Mouse (Mus musculus): ENCODE data around the gene Gm48552.
A peak's percentile ranks its signal among the peaks of the same experiment; 100 is the strongest.

Gene Gm48552

DNA sequence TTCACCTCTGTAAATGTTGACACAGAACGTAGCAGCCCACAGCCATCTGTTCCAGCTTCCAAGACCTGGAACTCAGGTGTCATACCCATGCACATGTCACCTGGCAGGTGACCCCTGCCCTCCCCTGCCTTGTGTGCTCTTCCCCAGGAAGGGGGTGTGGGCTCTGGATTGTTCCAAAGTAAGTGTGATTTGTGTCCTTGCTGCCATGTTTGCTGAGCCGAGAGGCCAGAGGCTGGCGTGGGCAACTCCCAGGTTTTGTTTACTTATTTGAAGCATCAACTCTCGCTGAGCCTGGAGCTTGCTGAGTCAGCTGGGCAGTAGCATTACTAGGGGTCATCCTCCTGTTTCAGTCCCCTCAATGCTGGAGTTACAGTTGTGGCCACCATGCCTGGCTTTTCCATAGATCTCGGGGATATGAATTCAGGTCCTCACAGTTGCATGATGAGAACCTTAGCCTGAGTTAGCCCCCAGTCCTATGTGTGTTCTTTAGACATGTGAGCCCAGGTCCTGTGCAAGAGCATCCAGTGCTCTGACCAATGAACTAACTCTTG, at the start of gene Gm48552:
Gene Gm48552 (plus strand): TSS at position 501 of the 551 bp plus-strand sequence.
- no peak for DNase-seq

- no peak for DNase-seq
Observed at GRCm38 (mm10) chr10:81340551-81341332, 48.1 kb upstream of the Gm48552 start.

GRCm38 (mm10) chr10:81341333-81341949, 47.4 kb upstream of the Gm48552 start:
- DNase-seq = peak in 1 of 2 experiments; percentile 80

- peak in 1 of 2 experiments; percentile 65 for DNase-seq
Observed at GRCm38 (mm10) chr10:81342686-81343505, 45.9 kb upstream of the Gm48552 start, which contains the start of gene Gipc3. Gene Gipc3, minus strand, starts transcription at chr10:81343266.

GRCm38 (mm10) chr10:81344421-81345161, 44.2 kb upstream of the Gm48552 start:
- DNase-seq = no peak

DNA sequence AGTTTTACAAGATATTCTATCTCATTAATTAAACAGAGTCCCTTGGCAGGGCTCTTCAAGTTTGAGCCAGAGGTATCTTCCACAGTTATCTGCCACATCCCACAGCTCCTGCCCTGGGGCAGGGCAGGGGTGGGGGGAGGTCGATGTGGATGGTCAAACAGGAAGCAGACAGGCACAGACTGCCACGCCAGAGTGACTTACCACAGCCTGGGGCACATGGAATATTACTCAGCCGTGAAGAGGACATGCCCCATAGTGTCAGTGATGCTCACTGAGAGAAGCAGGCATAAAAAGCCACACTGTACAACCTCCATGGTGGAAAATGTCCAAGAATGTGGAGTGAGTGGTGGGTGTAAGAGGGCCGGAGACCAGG, 43.7 kb upstream of the Gm48552 start:
- DNase-seq = no peak

GRCm38 (mm10) chr10:81346453-81347067, 42.2 kb upstream of the Gm48552 start:
- DNase-seq = peak; percentile 63 to 75

GRCm38 (mm10) chr10:81349146-81349545, 39.7 kb upstream of the Gm48552 start:
- no peak for DNase-seq

DNA sequence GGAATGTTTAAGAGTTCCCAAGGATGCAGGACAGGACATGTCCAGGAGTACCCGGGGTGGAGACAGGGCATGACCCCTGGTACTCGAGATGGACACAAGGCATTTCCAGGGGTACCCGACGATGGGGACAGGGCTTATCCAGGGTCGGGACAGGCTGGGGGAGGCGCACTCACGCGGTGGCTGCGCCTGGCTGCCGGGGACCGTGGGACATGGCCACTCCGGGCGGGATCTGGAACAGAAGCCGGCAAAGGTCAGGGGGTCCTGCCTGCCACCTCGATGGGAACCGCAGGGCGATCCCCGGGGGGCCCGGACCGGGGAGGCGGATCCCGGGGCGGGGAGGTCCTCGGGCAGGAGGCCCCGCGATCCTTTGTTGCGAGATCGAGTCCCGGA, 38.8 kb upstream of the Gm48552 start:
- no peak for DNase-seq

GRCm38 (mm10) chr10:81350351-81351063, 38.3 kb upstream of the Gm48552 start, which contains the start of gene Hmg20b:
Gene Hmg20b, minus strand, starts transcription at chr10:81350480.
- DNase-seq = peak; percentile 97 to 99

DNA sequence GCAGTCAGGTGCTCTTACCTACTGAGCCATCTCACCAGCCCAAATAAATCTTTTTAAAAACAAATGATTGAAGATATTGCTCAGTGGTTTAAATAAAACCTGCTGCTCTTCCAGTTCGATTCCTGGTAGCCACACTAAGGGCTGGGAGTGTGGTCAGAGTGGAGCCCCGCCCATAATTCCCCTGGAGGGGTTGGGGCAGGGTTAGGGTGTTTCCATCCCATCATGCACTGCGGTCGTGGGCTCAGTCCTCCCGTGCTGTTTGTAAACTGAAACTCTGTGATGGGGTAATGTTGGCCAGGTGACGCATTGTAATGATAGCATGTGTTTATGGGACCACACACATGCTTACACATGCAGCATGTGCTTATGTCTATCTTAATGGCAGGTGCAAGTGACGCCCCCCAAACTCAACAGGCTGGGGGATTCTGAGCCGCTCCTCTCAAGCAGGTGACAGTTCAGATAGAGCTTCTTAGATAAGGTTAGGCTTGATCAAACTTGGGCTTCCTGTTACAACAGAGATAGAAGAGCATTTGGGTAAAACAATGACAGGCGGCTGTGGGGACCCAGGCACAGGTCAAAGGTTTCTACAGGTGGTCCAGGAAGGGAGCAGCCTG, 37.0 kb upstream of the Gm48552 start:
- no peak for DNase-seq

DNA sequence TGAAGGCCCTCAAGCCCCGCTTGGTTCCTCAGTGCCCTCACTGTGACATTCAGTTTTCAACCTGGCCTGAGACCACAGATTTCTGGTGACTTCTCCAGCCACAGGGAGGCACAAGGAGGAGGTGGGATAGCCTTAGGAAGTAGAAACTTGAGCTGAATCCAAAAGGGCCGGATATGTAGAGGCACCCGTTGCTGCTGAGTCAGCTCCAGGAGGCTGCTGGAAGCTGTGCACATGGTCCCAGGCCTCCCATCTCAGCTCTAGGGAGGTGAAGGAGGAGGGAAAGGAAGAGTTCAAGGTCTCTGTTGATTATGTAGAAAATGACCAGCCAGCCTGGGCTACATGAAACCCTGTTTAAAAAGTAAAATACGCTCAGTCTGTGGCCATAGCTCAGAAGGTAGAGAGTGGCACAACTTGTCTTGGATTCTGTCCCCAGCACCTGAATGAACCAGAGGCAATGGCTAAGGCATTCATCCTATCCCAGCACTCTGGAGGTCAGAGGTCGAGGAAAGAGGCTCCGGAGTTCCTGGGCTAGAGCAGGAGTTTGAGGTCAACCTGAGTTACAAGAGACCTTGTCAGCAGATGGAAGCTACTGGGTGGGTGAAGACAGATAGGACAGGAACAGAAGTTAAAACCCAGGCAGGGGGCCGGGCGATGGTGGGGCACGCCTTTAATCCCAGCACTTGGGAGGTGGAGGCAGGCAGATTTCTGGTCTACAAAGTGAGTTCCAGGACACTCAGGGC, 33.9 kb upstream of the Gm48552 start:
- DNase-seq = no peak

DNA sequence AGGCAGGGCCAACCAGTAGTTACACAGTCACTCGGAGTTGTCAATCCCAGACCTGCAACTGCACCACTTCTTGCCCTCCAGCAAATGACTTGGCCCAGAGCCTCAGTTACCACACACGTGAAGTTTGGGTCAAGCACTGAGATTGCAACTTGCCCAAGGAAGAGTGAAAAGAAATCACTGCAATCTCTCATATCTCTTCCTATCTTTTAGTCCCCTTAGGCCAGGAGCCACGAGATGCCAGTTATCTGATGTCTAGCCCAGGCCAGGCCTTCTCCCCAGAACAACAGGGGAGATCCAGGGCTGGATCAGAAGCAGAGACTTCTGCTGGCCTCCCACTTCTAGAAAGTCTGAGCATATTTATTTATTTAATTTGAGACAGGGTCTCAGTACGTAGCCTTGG, 33.3 kb upstream of the Gm48552 start:
- no peak for DNase-seq

GRCm38 (mm10) chr10:81356352-81356990, 32.3 kb upstream of the Gm48552 start:
- DNase-seq = no peak

DNA sequence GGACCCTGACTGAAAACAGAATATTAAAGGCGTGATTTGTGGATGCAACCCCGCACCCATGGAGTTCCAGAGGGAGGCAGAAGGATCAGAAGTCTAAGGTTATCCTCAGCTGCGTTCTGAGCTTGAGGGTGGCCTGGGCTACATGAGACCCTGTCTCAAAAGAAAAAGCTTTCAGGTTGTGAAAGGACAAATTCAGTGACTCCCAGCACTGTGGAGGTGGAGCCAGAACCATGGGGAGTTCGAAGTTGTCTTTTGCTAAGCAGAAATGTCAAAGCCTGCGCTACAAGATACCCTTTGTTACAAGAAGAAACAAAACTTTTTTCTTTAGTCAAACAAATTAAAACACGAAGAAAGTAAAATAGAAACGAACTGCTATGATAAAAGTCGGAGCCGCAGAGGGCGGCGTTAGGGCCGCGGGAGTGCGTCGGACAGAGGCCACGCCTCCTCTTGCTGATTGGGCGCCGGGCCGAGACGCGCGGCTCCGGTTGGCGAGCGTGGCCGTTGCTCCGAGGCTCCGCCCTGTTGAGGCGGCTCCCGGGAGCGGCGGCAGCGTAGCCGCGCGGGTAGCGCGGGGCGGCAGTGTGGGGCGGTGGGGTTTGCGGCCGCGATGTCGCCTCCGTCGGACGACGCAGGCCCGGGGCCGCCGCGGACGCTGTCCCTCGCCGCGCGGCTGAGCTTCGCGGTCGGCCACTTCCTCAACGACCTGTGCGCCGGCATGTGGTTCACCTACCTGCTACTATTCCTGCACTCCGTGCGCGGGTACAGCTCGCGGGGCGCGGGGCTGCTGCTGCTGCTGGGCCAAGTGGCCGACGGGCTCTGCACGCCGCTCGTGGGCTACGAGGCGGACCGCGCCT, 31.6 kb upstream of the Gm48552 start, which contains the start of gene Mfsd12:
Gene Mfsd12 (plus strand): TSS at position 501 of the 854 bp plus-strand sequence.
- peak; percentile 83 to 86 for DNase-seq

GRCm38 (mm10) chr10:81358209-81358608, 30.6 kb upstream of the Gm48552 start:
- no peak for DNase-seq

DNA sequence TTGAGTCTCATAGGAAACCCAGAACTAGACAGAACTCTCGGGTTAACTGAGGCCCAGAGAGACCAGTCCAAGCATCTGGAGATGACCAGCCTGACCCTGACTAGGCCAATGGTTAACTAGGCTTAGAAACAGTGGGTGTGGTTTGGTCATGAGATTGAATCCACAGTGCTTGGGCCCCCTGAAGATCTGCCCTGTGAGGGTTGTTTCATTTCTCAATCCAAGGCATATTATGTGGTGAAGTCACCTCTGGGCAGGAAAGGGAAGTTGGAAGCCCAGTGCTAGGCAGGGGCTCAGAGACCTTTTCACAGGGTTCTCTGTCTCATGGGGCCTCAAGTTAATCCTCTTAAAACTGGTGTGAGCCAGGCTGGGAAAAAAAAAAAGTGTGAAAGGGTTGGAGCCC, 30.0 kb upstream of the Gm48552 start:
- no peak for DNase-seq

- DNase-seq = no peak
Observed at GRCm38 (mm10) chr10:81360721-81361120, 28.1 kb upstream of the Gm48552 start.

All from spleen, adult 18-20 months (tissue).